Mouse (Mus musculus): ENCODE measurements around the gene Zfp644. TPM values are rescaled to one million over a fixed set of nuclear protein-coding genes. Genes with fewer than 3 reads are reported as not detected.

Zfp644 gene
- polyA plus RNA-seq, 1 experiment from 2014 or later: 86.4 TPM

- Histone ChIP-seq H3K4me3 (ENCODE audit: low read depth, low read length) (no peak overlapping the region), H3K36me3 (ENCODE audit: control insufficient read depth, insufficient read depth, low read length) (peaks cover 3% of the 10 kb centered on the region; the same call in 1 of the 2 replicates), H3K27ac (ENCODE audit: low read depth, low read length) (no peak overlapping the region), H3K4me2 (ENCODE audit: low read depth, low read length, severe bottlenecking) (no peak overlapping the region), H3K9ac (ENCODE audit: low read length) (no peak overlapping the region), H3K9me3 (ENCODE audit: control insufficient read depth, low read length) (no peaks in the 10 kb centered on the region), H3K4me1 (replicated peaks; ENCODE audit: control insufficient read depth, insufficient read depth, low read length) (no peaks in the 10 kb centered on the region), H3K27me3 (ENCODE audit: control insufficient read depth, insufficient read depth, low read length) (no peaks in the 10 kb centered on the region)
- ATAC-seq (replicated peaks; ENCODE audit: low FRiP score) (no peak), DNase-seq (ENCODE audit: low spot score) (no peak)
Measured at GRCm38 (mm10) chr5:106649995-106650394, 47.1 kb downstream of the Zfp644 start.

DNA sequence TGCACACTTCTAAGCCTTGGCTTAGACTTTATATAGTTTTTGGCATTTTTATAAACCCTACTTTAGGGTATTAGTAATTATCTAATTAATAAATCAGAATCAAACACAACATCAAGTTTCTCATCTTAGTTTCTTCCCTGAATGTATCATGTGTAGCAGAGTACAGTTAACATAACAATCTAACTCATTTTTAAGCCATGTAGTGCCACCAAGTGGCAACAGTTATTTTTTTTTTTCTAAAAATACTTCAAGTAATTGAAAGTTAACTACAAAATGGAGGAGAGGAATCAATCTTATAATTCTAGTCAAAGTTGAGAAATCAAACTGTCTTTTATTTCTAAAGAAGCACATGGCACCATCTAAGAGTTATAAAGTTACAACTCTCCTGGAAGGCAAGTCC is 47.6 kb downstream of the Zfp644 start:
- H3K27me3 ChIP-seq (ENCODE audit: control insufficient read depth, insufficient read depth, low read length): no peaks in the 10 kb centered on the region
- no peaks in the 10 kb centered on the region for H3K4me1 ChIP-seq (replicated peaks; ENCODE audit: control insufficient read depth, insufficient read depth, low read length)
- no peaks in the 10 kb centered on the region for H3K36me3 ChIP-seq (ENCODE audit: control insufficient read depth, insufficient read depth, low read length)
- no peak overlapping the region for H3K9ac ChIP-seq (ENCODE audit: low read length)
- no peak overlapping the region for H3K4me2 ChIP-seq (ENCODE audit: low read depth, low read length, severe bottlenecking)
- no peaks in the 10 kb centered on the region for H3K9me3 ChIP-seq (ENCODE audit: control insufficient read depth, low read length)
- DNase-seq (ENCODE audit: low spot score): no peak
- no peak overlapping the region for H3K27ac ChIP-seq (ENCODE audit: low read depth, low read length)
- ATAC-seq (replicated peaks; ENCODE audit: low FRiP score): no peak
- no peak overlapping the region for H3K4me3 ChIP-seq (ENCODE audit: low read depth, low read length)

DNA sequence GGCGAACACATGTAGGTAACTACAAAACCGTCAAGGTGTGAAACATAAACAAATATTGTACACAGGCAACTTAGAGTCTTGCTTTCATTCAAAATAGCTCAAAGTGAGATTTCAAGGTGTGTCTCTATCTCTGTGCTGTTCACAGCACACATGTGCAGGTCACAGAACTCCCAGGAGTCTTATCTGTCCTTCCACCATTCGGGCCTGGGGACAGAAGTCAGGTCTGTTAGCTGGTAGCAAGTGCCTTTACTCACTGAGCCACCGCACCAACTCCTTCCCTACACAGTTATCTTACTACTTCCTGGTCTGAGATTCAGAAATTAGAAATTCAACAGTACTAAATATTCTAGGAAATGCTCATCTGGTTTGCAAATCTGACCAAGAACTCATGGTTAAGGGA is 53.7 kb downstream of the Zfp644 start:
- DNase-seq (ENCODE audit: low spot score) (no peak), ATAC-seq (replicated peaks; ENCODE audit: low FRiP score) (no peak)
- Histone ChIP-seq H3K9ac (ENCODE audit: low read length) (no peak overlapping the region), H3K27me3 (ENCODE audit: control insufficient read depth, insufficient read depth, low read length) (no peaks in the 10 kb centered on the region), H3K4me2 (ENCODE audit: low read depth, low read length, severe bottlenecking) (no peak overlapping the region), H3K4me3 (ENCODE audit: low read depth, low read length) (no peak overlapping the region), H3K4me1 (replicated peaks; ENCODE audit: control insufficient read depth, insufficient read depth, low read length) (no peaks in the 10 kb centered on the region), H3K27ac (ENCODE audit: low read depth, low read length) (no peak overlapping the region), H3K9me3 (ENCODE audit: control insufficient read depth, low read length) (no peaks in the 10 kb centered on the region), H3K36me3 (ENCODE audit: control insufficient read depth, insufficient read depth, low read length) (no peaks in the 10 kb centered on the region)
- 92% methylated on average over 4 of the region's 4 CpGs for WGBS

DNA sequence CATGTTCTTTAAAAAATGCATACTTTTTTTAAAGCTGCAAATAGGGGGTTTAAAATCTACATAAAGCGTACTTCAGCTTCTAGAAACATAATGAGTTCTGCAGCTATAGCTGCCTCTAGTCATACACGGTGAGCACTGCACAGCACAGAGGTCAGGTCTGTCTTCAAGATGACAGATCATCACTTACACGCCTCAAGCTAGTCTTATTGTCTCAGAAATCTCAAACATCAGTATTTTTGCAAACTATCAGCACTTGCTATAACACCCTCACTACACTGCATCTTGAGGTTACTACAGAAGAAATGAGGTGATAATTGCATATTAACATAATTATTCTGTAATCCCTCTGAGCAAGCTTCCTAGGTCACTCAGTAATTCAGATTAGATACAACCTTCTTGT is 55.2 kb downstream of the Zfp644 start:
- ATAC-seq (replicated peaks; ENCODE audit: low FRiP score) (0 out of 2 replicates have a peak, but pooled peaks have one; percentile 33), DNase-seq (ENCODE audit: low spot score) (no peak)
- H3K36me3 ChIP-seq (ENCODE audit: control insufficient read depth, insufficient read depth, low read length): no peaks in the 10 kb centered on the region; the same call in 1 of the 2 replicates
- no peak overlapping the region for H3K27ac ChIP-seq (ENCODE audit: low read depth, low read length)
- no peak overlapping the region for H3K9ac ChIP-seq (ENCODE audit: low read length)
- no peaks in the 10 kb centered on the region for H3K9me3 ChIP-seq (ENCODE audit: control insufficient read depth, low read length)
- no peak overlapping the region for H3K4me3 ChIP-seq (ENCODE audit: low read depth, low read length)
- 90% methylated on average over 3 of the region's 3 CpGs for WGBS
- 0 out of 2 replicates have a peak, but pooled peaks cover 2% of the 10 kb centered on the region for H3K4me1 ChIP-seq (replicated peaks; ENCODE audit: control insufficient read depth, insufficient read depth, low read length)
- no peak overlapping the region for H3K4me2 ChIP-seq (ENCODE audit: low read depth, low read length, severe bottlenecking)
- no peaks in the 10 kb centered on the region for H3K27me3 ChIP-seq (ENCODE audit: control insufficient read depth, insufficient read depth, low read length)

- DNase-seq (ENCODE audit: low spot score) (no peak), ATAC-seq (replicated peaks; ENCODE audit: low FRiP score) (0 out of 2 replicates have a peak, but pooled peaks have one; percentile 39)
- WGBS: 51% methylated on average over 5 of the region's 5 CpGs
Measured at GRCm38 (mm10) chr5:106640235-106640809, 56.8 kb downstream of the Zfp644 start.

DNA sequence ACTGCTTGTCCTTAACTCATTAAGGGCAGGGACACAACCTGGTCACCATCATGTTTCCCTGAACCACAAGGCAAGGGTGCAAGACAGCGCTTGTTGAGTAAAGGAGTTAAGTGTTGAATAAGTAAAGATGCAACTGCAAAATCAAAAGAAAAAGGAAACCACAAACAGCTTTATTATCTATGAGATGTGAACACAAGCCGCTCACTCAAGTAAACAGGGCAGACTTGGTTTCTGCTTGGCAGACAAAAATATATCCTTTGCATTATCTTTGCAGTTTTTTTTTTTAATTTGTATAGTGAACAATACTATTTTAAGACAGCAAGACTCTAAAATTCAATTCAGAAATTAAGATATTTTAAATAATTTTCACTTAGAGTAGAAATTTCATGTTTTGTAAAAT is 57.5 kb downstream of the Zfp644 start:
- H3K4me2 ChIP-seq (ENCODE audit: low read depth, low read length, severe bottlenecking): no peak overlapping the region
- H3K9ac ChIP-seq (ENCODE audit: low read length): no peak overlapping the region
- no peaks in the 10 kb centered on the region; the same call in 1 of the 2 replicates for H3K36me3 ChIP-seq (ENCODE audit: control insufficient read depth, insufficient read depth, low read length)
- ATAC-seq (replicated peaks; ENCODE audit: low FRiP score): no peak
- no peak overlapping the region for H3K4me3 ChIP-seq (ENCODE audit: low read depth, low read length)
- no peaks in the 10 kb centered on the region for H3K9me3 ChIP-seq (ENCODE audit: control insufficient read depth, low read length)
- 97% methylated on average over 2 of the region's 2 CpGs for WGBS
- H3K27me3 ChIP-seq (ENCODE audit: control insufficient read depth, insufficient read depth, low read length): no peaks in the 10 kb centered on the region
- no peak for DNase-seq (ENCODE audit: low spot score)
- H3K27ac ChIP-seq (ENCODE audit: low read depth, low read length): no peak overlapping the region
- H3K4me1 ChIP-seq (replicated peaks; ENCODE audit: control insufficient read depth, insufficient read depth, low read length): 0 out of 2 replicates have a peak, but pooled peaks cover 2% of the 10 kb centered on the region

More at GRCm38 (mm10) chr5:106640235-106640809, 56.8 kb downstream of the Zfp644 start:
- no peak overlapping the region for H3K4me3 ChIP-seq (ENCODE audit: low read depth, low read length)
- H3K4me2 ChIP-seq (ENCODE audit: low read depth, low read length, severe bottlenecking): no peak overlapping the region
- H3K36me3 ChIP-seq (ENCODE audit: control insufficient read depth, insufficient read depth, low read length): no peaks in the 10 kb centered on the region; the same call in 1 of the 2 replicates
- no peak overlapping the region for H3K27ac ChIP-seq (ENCODE audit: low read depth, low read length)
- H3K9me3 ChIP-seq (ENCODE audit: control insufficient read depth, low read length): no peaks in the 10 kb centered on the region
- 0 out of 2 replicates have a peak, but pooled peaks cover 2% of the 10 kb centered on the region for H3K4me1 ChIP-seq (replicated peaks; ENCODE audit: control insufficient read depth, insufficient read depth, low read length)
- no peaks in the 10 kb centered on the region for H3K27me3 ChIP-seq (ENCODE audit: control insufficient read depth, insufficient read depth, low read length)
- no peak overlapping the region for H3K9ac ChIP-seq (ENCODE audit: low read length)

GRCm38 (mm10) chr5:106636423-106636946 is 60.6 kb downstream of the Zfp644 start:
- no peak for ATAC-seq (replicated peaks; ENCODE audit: low FRiP score)
- Histone ChIP-seq H3K27ac (ENCODE audit: low read depth, low read length) (no peak overlapping the region), H3K4me1 (replicated peaks; ENCODE audit: control insufficient read depth, insufficient read depth, low read length) (0 out of 2 replicates have a peak, but pooled peaks cover 2% of the 10 kb centered on the region), H3K27me3 (ENCODE audit: control insufficient read depth, insufficient read depth, low read length) (no peaks in the 10 kb centered on the region), H3K4me2 (ENCODE audit: low read depth, low read length, severe bottlenecking) (no peak overlapping the region), H3K4me3 (ENCODE audit: low read depth, low read length) (no peak overlapping the region), H3K36me3 (ENCODE audit: control insufficient read depth, insufficient read depth, low read length) (no peaks in the 10 kb centered on the region; the same call in 1 of the 2 replicates), H3K9me3 (ENCODE audit: control insufficient read depth, low read length) (no peaks in the 10 kb centered on the region), H3K9ac (ENCODE audit: low read length) (no peak overlapping the region)
- WGBS: 94% methylated on average over 13 of the region's 13 CpGs
- no peak for DNase-seq (ENCODE audit: low spot score)

DNA sequence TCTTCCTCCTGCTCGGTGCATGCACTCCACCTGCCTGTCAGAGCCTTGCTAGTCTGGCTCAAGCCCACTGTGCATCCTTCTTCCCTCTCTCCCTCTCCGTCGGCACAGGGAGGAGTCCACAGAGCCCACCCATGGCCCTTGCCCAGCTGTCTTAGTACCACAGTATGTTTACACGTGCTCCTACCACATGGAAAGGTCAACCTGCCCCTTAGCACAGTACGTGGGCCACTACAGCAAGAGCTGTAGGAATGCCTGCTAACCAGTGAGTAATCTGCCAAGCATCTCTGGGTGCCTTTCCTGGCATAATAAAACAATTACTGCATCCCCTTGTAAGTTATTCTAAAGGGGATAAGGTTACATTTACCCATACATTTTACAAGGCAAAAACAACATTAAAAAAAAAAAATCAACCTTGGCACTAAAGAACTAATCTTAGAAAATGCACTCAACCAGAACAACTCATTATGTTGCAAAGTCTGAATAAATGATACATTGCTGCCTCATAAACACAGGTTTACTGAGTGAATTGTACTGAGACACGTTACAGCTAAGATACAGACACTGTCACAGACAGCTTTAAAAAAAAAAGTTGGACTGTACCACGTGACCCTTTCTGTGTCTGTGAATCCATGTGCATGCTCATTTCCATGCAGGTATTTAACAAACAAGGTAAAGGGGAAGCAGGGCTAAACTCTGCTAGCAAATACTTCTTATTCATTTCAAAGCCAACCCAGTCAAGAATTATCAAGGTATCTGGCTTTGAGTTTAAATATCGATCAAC is 68.5 kb downstream of the Zfp644 start:
- no peak for ATAC-seq (replicated peaks; ENCODE audit: low FRiP score)
- 88% methylated on average over 8 of the region's 8 CpGs for WGBS
- no peaks in the 10 kb centered on the region for H3K4me1 ChIP-seq (replicated peaks; ENCODE audit: control insufficient read depth, insufficient read depth, low read length)
- no peak for DNase-seq (ENCODE audit: low spot score)
- H3K9ac ChIP-seq (ENCODE audit: low read length): no peak overlapping the region
- no peak overlapping the region for H3K4me3 ChIP-seq (ENCODE audit: low read depth, low read length)
- no peak overlapping the region for H3K27ac ChIP-seq (ENCODE audit: low read depth, low read length)
- H3K9me3 ChIP-seq (ENCODE audit: control insufficient read depth, low read length): no peaks in the 10 kb centered on the region
- H3K4me2 ChIP-seq (ENCODE audit: low read depth, low read length, severe bottlenecking): no peak overlapping the region
- H3K27me3 ChIP-seq (ENCODE audit: control insufficient read depth, insufficient read depth, low read length): no peaks in the 10 kb centered on the region
- no peaks in the 10 kb centered on the region; the same call in 1 of the 2 replicates for H3K36me3 ChIP-seq (ENCODE audit: control insufficient read depth, insufficient read depth, low read length)
